Mouse (Mus musculus): ENCODE data around the gene Cmip. TPM values are rescaled to one million over a fixed set of nuclear protein-coding genes. Genes with fewer than 3 reads are reported as not detected.
A peak's percentile ranks its signal among the peaks of the same experiment; 100 is the strongest.

Cmip gene
- 10 to 100 TPM; 24.3 to 32.6 TPM for polyA plus RNA-seq (2017; shearing (Covaris generic))

DNA sequence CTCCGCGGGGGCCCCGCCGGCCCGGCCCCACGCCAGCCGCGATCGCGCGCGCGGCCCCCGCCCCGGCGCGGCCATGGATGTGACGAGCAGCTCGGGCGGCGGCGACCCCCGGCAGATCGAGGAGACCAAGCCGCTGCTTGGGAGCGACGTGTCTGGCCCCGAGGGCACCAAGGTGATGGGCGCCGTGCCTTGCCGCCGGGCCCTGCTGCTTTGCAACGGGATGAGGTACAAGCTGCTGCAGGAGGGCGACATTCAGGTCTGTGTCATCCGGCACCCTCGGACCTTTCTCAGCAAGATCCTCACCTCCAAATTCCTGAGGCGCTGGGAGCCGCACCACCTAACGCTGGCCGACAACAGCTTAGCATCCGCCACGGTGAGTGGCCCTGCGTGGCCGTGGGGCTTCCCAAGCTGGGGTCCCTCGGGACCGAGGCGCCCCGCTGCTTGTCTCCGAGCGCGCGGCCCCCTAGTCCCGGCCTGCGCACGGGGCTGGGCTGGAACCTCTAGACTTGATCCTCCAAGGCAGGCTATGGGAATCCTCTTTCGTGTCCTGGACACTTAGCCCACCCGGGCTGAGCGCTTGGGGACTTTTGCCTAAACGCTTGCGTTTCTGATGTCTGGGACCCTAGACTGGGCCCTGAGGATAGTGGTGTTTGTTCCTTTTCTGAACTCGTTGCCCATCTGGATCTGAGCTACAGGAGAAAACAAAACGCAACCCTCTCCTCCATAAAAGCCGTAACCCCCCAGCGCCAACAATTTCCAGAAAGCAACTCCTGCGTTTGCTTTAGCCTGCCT lies at the start of gene Cmip:
Cmip (plus strand) TSS at position 36 of the 792 bp plus-strand sequence.
- ATAC-seq = no peak

DNA sequence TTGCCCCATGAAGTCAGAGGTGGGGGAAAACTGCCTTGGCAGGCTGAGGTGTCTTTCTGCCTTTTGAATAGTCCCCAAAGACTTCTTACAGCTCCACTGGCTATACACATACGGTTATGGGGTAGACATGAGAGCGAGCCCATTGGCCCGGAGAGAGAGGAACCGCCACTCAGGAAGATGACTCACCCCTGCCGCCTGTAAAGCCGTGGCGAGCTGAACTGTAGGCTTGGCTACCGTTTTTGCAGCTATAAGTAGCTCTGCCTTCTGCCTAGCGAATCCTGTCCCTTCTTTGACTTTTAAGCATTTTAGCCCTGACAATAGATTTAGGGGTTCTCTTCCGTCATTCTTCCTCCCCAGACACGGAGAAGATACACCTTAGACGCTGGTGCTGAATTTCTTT lies 47.7 kb upstream of the Cmip start:
- ATAC-seq = no peak

DNA sequence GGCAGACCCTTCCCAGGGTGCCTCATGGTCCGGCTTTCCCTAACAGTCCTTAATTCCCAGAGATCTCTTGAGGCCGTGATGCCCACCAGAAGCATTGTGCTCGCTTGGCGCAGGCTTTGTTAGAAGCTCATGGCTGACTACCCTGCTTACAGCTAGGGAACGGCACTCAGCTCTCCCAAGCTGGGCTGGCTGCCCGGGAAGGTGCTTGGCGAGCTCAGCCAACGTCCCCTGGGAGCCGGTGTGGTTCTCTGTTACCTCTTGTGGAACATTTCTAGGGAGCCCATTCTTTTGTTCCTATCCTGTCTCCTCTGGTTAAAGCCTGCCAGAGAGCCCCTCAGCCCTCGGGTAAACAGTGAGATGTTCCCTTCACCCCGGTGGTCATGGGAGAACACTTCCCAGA lies 44.8 kb upstream of the Cmip start:
- ATAC-seq = no peak

DNA sequence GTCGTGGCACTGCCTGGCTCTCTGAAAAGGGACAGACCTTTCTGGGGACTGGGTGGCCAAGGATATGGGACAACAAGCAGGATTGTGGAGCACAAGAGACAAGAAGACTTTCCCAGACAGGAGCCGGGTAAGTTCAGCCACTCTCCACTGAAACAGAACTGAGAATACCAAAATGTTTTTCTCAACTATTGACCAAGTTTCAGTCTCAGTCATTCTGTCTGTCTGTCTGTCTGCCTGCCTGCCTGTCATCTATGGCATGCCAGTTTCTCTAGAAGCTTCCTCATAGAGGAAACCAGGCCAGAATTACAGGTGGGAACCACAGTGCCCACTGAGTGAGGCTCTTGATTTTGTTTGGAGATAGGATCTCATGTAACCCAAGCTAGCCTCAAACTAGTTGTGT lies 39.1 kb upstream of the Cmip start:
- no peak for ATAC-seq

DNA sequence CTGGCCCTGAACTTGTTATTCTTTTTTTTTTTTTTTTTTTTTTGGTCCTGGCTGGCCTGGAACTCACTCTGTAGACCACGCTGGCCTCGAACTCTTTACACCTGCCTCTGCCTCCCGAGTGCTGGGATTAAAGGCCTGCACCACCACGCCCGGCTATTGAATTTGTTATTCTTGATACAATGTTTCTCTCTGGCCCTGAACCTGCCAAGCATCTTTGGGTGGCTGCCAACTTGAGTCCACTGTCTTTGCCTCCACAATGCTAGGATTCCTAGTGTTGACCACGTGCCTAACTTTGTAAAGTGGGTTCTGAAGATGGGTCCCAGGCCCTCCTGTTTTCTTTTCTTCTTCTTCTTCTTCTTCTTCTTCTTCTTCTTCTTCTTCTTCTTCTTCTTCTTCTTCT lies 34.5 kb upstream of the Cmip start:
- no peak for ATAC-seq

DNA sequence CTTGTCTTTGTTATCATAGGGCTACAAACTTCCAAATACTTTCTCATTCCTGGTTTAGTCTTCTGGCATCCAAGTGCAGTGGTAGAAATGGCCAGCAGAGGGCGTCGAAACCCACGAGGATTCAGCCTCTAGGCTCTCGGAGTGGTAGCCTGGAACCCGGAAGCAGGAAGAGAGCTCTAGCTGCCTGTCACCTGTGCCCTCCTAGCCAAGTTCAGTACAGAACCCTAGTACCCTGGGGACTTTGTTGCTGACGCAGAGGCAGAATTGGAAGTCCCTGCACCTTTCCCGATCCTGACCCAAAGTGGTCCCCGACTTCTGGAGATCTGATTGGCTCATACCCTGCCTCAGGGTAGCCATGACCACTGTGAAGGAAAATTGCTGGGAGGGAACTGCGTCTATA lies 32.2 kb upstream of the Cmip start:
- peak; percentile 100 for ATAC-seq

DNA sequence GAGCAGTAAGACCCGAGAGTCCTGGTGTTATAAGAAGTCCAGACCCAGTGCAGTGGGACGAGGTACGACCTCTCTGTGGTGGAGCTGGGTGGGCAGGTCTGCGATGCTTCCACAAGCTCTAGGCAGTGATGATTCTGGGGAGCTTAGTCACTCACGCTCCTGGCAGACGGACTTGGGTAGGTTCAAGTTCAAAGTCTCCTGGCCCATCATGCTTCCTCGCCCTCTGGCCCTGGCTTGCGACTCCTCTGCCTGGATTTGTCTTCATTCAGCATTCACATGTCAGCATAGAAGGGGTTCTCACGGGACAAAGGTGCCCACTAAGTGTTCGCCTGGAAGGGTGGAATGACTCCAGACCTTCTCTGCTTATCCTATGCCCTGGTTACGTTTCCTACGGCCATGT lies 30.6 kb upstream of the Cmip start:
- no peak for ATAC-seq

DNA sequence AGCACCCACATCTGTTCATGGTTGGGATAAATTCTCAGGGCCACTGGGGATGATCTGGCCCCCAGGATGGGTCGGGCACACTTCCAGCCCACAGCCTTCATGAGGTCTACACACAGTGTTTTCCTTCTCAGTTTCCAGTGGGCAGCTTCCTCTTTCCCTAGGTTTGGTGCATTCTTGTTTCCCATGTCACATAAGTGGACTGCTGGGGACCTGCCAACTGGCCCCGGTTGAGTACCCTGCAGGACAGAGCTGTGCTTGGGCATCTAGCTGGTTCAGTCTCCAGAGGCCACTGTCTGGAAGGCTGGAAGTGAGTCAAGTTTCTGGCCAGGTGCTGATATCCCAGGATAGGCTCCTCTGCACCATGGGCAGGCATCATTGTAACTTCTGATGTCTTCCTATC lies 29.5 kb upstream of the Cmip start:
- ATAC-seq = no peak

DNA sequence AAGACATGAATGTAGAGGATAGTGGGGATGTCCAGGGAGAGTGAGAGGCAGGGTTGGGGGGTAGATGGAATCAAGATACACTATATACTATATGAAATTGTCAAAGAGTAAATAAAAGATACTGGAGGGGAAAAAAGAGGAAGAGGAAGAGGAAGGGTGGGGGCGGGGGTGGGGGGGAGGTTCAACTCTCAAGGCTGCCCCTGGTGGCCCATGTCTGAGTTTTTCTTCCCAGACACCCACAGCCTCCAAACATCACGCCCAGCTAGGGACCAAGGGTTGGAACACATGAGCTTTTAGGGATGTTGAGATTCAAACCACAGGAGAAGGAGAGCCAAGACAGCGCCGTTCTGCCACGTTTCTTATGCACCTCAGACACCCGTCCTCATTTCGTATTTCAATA lies 23.7 kb upstream of the Cmip start:
- ATAC-seq = no peak

DNA sequence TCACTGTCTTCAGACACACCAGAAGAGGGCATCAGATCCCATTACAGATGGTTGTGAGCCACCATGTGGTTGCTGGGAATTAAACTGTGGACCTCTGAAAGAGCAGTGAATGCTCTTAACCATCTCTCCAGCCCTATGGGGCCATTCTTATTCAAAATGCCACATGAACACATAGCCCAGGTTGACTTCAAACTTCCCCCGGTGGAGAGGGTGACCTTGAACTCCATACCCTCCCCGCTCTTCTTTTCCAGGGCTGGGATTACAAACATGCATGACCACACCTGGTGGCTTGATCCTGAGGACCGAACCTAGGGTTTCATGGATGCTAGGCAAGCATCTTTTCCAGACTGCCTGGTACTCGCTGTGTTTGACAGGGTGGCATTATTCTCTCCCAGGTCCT lies 20.3 kb upstream of the Cmip start:
- ATAC-seq = no peak

DNA sequence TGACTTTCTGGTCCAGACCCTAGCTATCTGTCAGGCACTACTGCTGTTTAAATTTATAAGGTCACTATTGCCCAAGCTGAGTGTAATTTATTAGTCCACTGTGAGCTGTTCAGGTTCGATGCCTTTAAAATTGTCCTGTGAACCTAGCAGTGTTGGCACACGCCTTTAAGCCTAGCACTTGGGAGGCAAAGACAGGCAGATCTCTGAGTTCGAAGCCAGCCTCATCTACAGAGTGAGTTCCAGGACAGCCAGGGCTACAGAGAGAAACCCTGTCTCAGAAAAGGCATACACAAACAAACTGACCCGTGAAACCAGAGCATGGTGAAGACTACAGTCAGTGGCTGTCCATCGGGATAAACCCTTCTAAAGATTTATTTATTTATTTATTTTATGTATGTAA lies 16.5 kb upstream of the Cmip start:
- ATAC-seq = no peak

DNA sequence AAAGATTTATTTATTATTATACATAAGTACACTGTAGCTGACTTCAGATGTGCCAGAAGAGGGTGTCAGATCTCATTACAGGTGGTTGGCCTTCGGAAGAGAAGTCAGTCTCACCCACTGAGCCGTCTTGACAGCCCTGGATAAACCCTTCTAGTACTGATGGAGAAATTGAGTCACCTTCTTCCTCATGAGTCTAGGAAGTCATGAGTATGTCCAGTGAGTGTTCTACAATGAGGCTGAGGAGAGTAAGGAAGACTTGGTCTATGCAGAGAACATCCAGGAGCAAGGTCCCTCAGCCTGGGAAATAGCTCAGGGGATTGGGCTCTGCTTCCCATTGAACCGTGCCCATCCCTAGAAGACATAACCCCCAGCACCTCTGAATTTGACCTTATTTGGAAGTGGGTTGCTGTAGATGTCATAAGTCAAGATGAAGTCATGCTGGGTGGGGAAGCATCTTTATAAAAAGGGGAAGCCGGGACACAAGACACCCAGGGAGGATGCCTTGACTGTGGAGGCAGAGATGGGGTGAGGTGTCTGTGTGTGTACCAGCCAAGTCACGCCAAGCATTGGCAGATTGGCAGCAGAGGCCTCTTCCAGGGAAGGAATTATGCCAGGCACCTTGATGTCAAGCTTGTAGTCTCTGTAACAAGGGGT lies 15.9 kb upstream of the Cmip start:
- ATAC-seq = no peak

DNA sequence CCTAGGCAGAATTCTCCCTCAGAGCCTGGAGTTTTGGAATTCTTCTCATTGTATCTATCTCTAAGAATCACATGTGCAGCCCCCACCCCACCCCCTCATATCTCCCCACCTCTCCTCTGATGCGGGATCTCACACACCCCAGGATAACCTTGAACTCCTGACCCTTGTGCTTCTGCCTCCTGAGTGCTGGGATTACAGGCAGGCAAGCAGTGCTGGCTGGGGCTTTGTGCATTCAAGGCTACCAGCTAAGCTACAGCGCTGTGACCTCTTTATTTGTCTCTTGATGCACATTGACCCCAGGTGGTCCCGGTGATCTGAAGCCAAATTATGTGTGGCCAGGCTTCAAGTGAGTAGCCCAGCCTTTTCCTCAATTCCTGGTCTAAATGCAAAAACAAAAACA lies 15.0 kb upstream of the Cmip start:
- no peak for ATAC-seq

DNA sequence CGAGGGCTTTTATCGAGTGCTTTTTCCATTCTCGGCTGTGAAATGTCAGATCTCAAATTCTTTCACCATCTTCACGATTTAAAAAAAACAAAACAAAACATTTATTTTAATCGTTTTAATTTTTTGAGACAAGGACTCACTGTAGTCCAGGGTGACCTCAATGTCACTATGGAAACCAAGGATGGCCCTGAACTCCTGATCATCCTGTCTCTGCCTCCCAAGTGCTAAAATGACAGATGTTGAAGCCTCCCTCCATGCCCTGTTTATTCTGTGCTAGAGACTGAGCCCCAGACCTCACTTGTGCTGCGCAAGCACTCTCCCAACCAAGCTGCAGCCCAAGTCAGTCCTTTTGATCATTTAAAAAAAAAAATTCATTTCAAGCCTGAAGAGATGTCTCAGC lies 14.6 kb upstream of the Cmip start:
- no peak for ATAC-seq

DNA sequence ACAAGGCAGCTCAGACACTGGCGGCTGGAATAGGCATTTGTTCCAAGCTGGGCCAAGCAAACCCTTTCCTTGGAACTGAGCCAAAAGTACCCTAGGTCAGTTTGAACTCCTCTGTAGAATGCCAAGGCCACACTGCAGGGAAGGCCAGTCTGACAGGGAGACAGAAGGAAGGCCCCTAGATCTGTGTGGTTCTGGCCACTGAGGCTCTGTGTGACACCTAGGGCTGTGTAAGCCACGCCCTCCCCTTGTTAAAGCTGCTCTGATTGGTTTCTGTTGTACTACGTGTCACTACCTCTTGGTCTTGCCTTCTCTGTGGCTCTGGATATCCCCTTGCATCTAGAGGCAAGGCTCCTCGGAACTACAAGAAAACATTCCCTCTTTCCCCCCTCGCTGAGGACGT lies 12.3 kb upstream of the Cmip start:
- no peak for ATAC-seq

DNA sequence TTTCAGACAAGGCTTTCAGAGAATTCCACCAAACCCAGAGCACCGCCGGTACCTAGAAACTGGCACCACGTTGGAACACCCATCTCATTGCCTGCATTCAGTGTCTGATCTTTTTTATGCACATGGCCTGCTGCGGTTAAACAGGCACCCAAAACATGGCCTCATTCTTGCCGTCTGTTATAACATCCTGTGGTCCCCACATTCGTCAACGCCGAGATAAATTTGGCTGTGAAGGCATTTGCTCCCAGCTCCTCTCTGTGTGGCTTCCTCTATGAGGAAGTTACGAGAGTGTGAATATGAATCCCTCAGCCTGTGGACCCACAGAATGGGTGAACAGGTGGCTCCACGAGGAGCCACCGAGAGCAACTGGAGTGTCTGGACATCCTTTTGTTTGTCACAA lies 8.5 kb upstream of the Cmip start:
- ATAC-seq = no peak

DNA sequence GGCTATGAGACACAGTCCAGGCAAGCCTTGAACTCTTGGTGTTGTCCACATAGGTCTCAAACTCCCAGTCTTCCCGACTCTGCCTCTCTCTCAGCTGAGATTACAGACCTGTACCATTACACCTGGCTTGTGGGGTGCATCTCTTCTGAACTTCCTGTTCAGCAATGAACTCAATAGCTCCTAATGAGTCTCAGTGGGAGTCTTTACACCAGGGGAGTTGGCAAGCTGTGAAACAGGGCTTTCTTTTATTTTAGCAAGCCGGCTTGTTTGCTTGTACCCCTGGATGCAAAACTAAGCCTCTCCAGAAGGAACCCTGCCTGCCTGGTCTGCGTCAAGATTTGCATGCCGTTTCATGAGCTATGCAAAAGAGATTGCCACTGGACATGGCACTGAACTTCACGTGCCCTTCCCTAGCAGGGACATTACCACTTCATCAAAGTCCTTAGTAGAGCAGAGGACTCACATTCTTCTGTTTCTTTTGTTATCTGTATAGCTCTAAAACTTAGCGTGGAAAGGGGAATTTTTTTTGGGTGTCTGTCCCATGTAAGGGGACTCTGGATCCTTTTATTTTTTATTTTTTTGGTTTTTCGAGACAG lies 5.7 kb upstream of the Cmip start:
- ATAC-seq = no peak

DNA sequence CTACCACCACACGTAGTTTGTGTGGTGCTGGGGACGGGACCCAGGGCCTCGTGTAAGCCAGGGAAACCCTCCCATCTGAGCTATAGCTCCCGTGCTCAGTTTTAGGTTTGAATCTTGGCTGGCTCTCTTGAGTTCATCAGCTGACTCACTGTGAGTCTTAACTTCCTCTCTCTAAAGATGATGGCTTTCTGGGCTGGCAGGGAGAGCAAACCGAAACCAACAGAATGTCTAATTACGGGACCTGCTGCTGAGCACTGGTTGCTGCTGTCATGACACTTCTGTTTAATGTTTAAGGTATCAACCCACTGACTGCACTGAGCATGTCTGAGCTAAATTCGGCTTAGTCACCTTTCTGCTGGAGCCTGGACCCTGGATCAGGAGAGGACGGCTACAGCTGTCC lies 4.2 kb upstream of the Cmip start:
- ATAC-seq = no peak

DNA sequence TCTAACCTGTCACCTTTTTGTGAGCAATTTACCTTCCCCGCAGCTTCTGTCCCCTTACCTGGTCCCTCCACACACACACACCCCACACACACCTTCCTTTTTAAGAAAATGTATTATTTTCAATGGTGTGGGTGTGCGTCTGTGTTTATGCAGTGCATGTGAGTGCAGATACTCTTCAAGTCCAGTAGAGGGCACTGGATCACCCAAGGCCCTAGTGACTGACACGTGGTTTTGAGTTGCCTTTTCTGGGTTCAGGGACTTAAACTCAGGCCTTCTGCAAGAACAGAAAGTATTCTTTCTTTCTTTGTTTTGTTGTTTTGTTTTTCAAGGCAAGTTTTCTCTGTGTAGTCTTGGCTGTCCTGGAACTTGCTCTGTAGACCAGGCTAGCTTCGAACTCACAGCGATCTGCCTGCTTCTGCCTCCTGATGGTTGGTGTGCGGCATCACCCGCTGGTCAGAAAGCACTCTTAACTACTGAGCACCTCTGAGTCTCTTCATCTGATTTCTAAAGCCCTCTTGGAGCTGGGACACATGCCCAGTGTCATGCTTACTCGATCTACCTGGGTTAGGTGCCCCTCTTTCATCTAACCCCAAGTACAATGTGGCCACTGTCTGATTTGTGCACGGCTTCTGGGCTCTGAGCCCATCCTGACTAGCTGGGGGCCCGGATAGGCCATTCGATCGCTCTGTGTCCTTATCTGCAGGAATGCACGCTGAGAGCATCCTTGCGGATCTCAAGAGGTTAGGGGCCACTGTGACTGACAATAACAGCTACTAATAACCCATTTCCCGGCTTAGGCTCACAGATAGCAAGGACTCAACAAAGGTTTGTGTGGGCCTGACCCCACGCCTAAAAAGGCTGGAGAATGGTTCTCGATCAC lies 3.2 kb upstream of the Cmip start:
- ATAC-seq = no peak

DNA sequence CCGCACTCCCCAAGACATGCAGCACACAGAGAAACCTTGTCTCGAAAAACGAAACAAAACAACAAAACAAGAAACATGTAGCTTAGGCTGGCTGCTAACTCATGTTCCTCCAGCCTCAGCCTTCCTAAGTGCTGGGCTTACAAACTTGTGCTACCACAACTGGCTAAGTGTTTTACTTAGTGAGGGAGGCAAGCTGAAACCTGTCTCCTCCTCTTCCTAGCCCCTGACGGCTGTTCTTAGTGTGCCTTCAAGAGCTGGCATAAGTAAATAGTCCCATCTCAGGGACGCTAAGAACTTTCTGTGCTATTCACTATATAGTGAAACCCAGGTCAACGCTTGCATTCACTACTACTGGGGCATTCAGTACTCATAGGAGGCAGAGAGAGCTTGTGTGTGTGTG lies 2.4 kb upstream of the Cmip start:
- no peak for ATAC-seq

DNA sequence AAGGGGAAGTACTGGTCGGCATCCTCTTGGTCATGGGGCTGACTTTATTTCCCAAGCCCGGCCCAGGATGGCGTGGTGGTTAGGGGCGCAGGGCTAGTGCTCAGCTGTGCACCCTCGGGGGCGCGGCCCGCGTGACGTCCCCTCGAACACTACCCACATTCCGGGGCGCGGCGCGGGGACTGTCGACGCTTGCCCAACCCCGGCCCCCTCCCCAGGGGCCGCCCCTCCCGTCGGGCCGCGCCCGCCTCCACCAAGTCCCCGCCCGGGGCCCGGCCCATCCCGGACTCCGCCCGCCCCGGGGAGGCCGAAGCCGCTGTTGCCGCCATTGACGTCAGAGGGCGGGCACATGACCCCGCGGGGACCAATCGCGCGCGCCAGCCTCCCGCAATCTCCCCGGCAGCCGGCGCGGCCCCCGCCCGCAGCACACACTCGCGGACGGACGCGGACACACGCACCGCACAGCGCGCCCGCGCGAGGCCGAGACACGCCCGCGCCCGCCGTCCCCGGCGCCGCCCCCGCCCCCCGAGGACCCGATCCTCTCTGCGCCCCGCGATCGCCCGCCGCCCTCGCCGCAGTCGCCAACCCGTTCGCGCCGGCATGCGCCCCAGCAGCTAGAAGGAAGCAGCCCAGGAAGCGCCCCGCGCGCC lies 449 bp upstream of the Cmip start:
- peak; percentile 70 for ATAC-seq

DNA sequence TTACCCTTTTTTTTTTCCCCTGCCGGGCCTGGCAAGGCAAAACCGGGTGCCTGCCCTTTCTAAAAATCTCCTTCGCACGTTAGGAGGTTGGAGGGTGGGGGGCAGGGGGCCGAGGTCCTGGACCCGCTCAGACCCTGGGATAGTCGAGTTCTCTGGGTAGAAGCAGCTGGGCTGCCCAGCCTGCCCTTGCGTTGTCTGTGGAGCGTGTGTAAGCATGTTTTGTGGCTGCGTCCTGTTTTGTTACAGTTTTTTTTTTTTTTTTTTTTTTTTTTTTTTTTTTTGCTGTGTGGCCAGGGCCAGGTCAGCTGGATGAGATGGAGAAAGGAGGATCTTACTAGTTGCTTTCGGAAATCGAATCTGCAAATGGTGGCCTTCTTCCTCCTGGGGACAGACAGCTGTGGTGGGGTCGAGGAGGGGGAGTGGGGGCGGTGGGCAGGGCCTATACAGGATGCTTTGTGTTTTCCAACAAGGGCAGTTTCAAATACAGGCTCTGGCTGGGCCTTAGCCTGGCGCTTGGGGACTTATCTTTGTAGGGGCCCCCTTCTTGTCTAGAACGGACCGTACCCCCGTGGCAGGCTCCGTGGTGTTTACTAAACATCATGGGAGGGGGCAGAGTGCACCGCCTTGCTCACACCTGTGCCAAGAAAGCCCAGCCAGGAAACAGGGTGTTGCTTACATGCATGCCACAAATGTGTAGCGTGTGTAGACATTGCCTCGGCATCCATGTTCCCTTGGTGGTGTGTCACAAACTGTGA lies 1.1 kb downstream of the Cmip start:
- ATAC-seq = peak; percentile 26
